Mouse (Mus musculus): ENCODE measurements at regions not wholly inside any gene's neighbourhood (a gene's known extent, or its start where the extent isn't known, plus 50 kb on each side); places are given as distances from the start of the nearest gene placed in this dataset.

DNA sequence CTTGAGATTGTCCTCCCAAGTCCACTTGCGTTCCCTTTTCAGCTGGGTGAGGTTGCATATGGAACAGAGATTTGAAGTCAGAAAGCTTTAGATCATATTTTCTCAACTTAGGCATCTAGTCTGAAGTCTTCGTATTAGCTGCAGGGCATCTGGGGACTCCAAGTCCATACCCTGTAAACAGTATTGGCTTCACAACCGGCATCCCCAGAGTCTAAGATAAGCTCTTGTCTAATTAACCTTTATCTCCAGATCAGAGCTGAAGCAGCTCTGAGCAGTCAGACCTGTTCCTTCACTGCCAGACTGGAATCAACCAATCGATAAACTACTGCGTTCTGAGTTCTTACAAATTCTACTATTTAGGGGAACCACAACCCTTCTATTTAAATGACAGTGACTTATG lies 422.6 kb upstream of the Gulo start:
- no peak overlapping the region for H3K4me2 ChIP-seq
- no peaks in the 10 kb centered on the region for H3K9me3 ChIP-seq
- H3K36me3 ChIP-seq (replicated peaks) = no peaks in the 10 kb centered on the region
- ATAC-seq (replicated peaks) = no peak
- no peak overlapping the region for H3K27ac ChIP-seq
- no peaks in the 10 kb centered on the region for H3K27me3 ChIP-seq (replicated peaks)
- WGBS = 82% methylated on average over 5 of the region's 5 CpGs
- no peaks in the 10 kb centered on the region for H3K4me1 ChIP-seq
- H3K9ac ChIP-seq = no peak overlapping the region
- no peak overlapping the region for H3K4me3 ChIP-seq

GRCm38 (mm10) chr14:66424141-66424540 lies 415.1 kb upstream of the Gulo start:
- H3K36me3 ChIP-seq (replicated peaks) = no peaks in the 10 kb centered on the region
- H3K9ac ChIP-seq = no peak overlapping the region
- no peak overlapping the region for H3K27ac ChIP-seq
- no peaks in the 10 kb centered on the region for H3K27me3 ChIP-seq (replicated peaks)
- WGBS = 4% methylated on average over 5 of the region's 5 CpGs
- ATAC-seq (replicated peaks) = no peak
- H3K4me2 ChIP-seq = peak overlapping the region; percentile 2; the same call in 1 of the 2 replicates
- no peak overlapping the region for H3K4me3 ChIP-seq
- H3K4me1 ChIP-seq = peaks cover 8% of the 10 kb centered on the region
- no peaks in the 10 kb centered on the region for H3K9me3 ChIP-seq

Data from midbrain, embryonic 15.5 days (tissue).